Mouse (Mus musculus): ENCODE measurements around the gene Rrh.

Gene Rrh

GRCm38 (mm10) chr3:129822206-129822775, at the start of gene Rrh:
Rrh (minus strand) TSS chr3:129822587.
- no peak for DNase-seq (ENCODE audit: low read depth)

DNA sequence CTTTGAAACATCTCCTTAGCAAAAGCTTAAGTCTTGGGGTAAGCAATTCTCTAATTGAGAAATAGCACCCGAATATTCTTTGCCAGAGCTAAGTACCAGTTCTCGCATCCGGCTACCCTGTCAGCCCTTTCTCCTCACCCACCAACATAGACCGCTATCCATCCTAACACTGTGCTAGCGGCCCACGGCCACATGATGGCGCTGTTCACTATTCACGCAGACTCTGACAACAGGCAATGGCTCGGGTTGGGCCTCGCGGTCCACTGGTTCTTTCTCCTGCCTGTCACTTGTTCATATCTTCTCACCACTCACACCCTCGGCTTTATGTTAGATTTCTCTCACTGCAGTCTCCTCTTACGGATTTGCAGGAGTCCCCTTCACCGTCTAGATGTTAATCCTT, 41.3 kb upstream of the Rrh start:
- DNase-seq (ENCODE audit: low read depth): no peak

DNA sequence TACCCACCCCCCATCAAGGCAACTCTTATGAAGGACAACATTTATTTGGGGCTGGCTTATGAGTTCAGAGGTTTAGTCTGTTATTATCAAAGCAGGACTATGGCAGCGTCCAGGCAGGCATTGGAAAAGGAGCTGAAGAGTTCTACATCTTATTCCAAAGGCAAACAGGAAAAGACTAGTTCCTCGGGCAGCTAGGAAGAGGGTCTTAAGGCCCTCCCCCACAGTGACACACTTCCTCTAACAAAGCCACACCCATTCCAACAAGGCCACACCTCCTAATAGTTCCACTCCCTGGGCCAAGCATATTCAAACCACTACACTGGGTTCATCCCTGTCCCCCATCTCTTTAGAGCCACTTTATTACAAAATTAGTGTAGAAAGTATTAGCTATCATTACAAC, 40.2 kb upstream of the Rrh start:
- DNase-seq (ENCODE audit: low read depth): no peak

GRCm38 (mm10) chr3:129846846-129847245, 24.5 kb upstream of the Rrh start:
- no peak for DNase-seq (ENCODE audit: low read depth)

DNA sequence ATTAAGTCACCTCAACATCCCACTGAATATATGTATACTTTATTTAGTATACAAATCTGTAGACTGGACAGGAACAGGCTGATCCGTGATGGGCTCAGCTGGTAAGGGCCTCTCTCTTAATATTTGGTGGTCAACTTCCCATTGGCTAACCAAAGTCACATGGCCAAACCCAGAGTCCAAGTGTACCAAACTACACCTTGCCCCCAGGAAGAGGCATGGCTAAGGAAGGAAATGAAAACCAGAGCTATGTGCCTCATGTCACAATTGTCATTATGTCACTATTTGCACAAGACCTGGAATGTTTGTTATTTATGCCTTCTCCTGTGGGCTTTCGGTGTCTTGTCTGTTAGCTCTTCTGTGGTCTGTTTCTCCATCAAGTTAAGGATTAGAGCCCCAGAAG, 23.5 kb upstream of the Rrh start:
- DNase-seq (ENCODE audit: low read depth): no peak

- no peak for DNase-seq (ENCODE audit: low read depth)
These were observed 15.6 kb upstream of the Rrh start for GRCm38 (mm10) chr3:129838017-129838416.

DNA sequence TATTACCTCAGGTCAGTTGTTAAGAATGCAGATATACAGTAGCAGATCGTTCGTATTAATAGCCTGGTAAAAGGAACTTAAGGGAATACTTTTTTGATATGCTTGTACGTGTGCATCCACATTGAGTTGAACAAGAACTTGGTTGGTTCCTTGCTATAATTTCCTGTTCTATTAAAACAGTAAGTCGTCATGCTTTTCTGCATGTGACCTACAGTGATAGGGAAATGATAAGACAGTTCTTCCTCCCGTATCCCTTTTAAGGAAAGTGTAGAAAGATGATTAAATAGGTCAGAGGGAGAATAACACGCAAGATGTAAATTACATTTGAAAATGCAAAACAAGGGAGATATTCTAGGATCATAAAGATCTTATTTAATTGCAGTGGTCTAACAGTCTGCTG, 14.6 kb upstream of the Rrh start:
- DNase-seq (ENCODE audit: low read depth): no peak

DNA sequence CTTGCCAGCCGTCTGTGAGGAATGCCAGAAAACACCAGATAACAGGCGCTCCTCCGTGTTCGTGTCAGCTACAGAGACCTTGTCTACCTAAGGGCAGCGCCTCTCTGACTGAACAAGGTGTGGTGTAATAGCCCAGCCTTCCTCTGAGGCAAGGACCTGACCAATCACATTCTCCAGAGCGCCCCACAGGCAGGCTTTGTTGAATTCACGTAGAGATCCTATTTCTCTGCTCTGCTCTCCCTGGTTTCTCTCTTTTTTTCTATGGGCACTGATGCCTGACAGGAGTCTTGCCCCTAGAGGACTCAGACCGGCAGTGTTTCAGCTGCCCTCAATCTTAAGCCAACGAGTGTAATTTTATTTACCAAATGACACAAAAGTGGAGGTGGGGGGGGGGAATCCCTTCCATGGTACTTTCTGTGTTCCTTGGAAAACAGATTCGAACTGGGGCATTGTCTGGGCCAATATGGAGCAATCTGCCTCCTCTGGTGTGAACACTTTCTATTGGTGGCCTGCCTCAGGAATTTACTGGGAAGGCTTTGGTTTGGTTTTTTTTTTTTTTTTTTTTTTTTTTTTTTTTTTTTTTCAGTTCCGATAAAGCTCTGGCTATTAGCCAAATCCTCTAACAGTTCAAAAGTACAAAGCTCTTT, 13.8 kb upstream of the Rrh start:
- no peak for DNase-seq (ENCODE audit: low read depth)

GRCm38 (mm10) chr3:129835388-129835934, 13.1 kb upstream of the Rrh start, which contains the start of gene Cfi:
Cfi (plus strand) TSS chr3:129835884.
- DNase-seq (ENCODE audit: low read depth): no peak

GRCm38 (mm10) chr3:129831035-129831568, 8.7 kb upstream of the Rrh start, which contains the start of gene Gar1:
Gar1 (minus strand) TSS chr3:129831396.
- peak; percentile 98 for DNase-seq (ENCODE audit: low read depth)

DNA sequence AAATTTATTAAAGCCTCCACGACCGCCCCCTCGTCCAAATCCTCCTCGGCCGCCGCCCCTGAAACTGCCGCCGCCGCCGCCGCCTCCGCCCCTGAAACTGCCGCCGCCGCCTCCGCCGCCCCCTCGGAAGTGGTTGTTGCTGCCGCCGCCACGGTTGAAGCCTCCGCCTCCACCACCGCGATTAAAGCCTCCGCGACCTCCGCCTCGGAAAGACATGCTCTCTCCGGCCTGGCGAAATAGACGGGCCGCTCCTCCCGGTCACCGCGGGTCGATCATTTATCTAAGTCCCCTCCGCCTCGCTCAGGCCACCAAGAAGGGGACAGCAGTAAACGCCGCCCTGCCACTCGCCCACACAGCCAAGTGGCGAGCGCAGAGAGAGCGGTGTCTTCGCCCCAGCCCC, 8.2 kb upstream of the Rrh start:
- DNase-seq (ENCODE audit: low read depth): peak; percentile 30

- DNase-seq (ENCODE audit: low read depth): no peak
These were observed 5.3 kb upstream of the Rrh start for GRCm38 (mm10) chr3:129827691-129828090.

- DNase-seq (ENCODE audit: low read depth): no peak
These were observed 4.3 kb upstream of the Rrh start for GRCm38 (mm10) chr3:129826691-129827090.

- DNase-seq (ENCODE audit: low read depth): no peak
These were observed 2.5 kb upstream of the Rrh start for GRCm38 (mm10) chr3:129824891-129825290.

DNA sequence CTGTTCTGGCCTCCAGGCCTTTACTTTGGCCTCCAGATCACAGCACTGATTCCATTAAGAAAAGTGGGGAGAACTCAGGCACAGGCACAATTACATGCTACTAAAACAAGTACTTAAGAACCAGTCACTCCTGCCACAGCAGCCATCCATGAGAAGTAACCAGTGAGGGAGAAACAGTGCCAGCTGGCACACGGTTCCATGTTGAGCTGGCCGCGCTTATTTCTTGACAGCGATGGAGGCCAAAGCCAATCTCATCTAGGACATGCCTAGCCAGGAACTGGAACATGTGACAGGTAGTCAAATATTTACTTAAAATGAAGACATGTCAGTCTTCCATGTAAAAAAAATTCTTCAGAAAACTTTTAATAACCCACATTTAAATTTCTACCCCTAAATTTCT, 1.8 kb upstream of the Rrh start:
- DNase-seq (ENCODE audit: low read depth): no peak

GRCm38 (mm10) chr3:129823293-129823692, 906 bp upstream of the Rrh start:
- DNase-seq (ENCODE audit: low read depth): peak; percentile 50

GRCm38 (mm10) chr3:129821736-129822135, 651 bp downstream of the Rrh start:
- DNase-seq (ENCODE audit: low read depth): no peak

DNA sequence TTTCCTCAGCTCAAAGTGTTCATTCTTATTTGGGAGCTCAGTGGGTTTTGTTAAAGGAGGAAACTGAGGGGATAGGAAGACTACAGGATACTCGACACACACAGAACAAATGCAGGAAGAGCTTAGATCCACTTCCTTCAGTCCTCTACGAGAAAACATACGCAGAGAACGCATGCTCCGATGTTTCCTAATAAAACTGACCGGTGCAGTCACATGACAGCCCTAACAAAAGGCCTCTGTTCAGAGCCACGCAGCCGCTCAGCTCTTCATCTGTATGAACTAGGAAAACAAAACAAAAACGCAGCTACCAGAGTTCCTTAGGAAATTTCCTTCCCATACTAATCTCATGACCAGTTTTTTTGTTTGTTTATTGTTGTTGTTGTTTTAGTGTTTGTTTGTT, 1.5 kb downstream of the Rrh start:
- no peak for DNase-seq (ENCODE audit: low read depth)

DNA sequence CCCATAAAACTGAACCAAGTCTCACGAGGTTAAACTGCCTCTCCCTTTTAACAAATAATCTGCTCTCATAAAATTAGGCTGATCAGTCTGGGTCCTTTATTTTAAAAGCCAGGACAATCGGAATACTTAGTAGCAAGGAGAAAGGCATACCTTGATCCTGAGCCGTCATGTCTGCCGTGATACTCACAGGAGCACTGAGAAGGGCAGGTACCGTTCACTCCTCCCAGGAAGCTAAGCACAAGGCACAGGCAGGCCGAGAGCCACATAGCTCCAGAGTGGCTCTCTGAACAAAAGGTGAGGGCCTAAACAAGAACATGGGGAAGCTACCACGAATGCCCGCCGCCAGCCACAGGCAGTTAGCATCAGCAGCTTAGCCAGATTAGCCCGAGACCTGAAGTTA, 18.6 kb downstream of the Rrh start, which contains the start of gene Lrit3:
TSS of gene Lrit3 (minus strand) at position 266 of the 400 bp plus-strand sequence.
- no peak for DNase-seq (ENCODE audit: low read depth)

GRCm38 (mm10) chr3:129799011-129799410, 23.4 kb downstream of the Rrh start:
- DNase-seq (ENCODE audit: low read depth): no peak

DNA sequence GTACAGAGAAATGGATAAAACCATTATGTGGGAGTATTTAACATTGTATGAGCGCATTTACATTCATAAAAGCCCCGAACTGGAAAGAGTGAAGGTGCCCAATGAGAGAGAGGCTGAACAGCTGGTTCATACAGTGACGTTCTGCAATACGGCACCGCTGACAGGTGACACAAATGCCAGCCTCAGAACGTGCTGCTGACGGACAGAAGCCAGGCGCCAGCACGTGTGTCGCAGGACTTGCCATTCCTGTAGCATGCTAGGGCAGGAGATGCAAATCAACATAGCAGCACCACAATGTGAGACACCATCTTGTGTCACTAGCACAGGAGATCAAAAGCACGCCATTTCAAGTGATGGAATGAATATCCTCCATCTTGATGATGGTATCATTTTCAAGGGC, 23.8 kb downstream of the Rrh start:
- DNase-seq (ENCODE audit: low read depth): no peak

DNA sequence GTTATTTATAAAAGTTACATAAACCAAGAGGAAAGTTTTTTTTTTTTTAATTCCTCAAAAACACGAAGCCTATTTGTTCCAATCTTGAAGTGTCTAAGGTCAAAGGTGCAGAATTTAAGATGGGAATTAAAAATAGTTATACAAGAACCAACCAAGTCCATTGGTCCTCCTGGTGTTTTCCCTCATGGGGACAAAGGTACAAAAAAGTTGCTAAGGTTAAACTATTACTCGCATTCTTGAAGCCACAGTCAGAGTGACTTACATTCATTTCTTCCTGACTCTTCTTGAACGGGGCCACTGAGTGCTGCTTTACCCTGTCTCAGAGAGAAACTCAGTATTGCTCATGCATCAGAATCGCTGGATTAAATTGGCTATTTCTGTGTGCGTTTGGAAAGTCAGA, 25.0 kb downstream of the Rrh start:
- no peak for DNase-seq (ENCODE audit: low read depth)

GRCm38 (mm10) chr3:129793801-129794200, 28.6 kb downstream of the Rrh start:
- no peak for DNase-seq (ENCODE audit: low read depth)

Measured in c-Kit-positive CD71-positive TER-119-negative erythroid progenitor cells, embryonic 14.5 days (primary cell).